Mouse (Mus musculus): ENCODE measurements at regions not wholly inside any gene's neighbourhood (a gene's known extent, or its start where the extent isn't known, plus 50 kb on each side); places are given as distances from the start of the nearest gene placed in this dataset.

- DNase-seq (ENCODE audit: low read depth): no peak
These were observed 69.7 kb upstream of the Cited2 start for GRCm38 (mm10) chr10:17653325-17653724.

- no peak for DNase-seq (ENCODE audit: low read depth)
These were observed 69.2 kb upstream of the Cited2 start for GRCm38 (mm10) chr10:17653785-17654184.

GRCm38 (mm10) chr10:17654308-17654858 is 68.6 kb upstream of the Cited2 start:
- DNase-seq (ENCODE audit: low read depth): no peak

GRCm38 (mm10) chr10:17655459-17656051 is 67.5 kb upstream of the Cited2 start:
- no peak for DNase-seq (ENCODE audit: low read depth)

GRCm38 (mm10) chr10:17656305-17656704 is 66.7 kb upstream of the Cited2 start:
- DNase-seq (ENCODE audit: low read depth): no peak

DNA sequence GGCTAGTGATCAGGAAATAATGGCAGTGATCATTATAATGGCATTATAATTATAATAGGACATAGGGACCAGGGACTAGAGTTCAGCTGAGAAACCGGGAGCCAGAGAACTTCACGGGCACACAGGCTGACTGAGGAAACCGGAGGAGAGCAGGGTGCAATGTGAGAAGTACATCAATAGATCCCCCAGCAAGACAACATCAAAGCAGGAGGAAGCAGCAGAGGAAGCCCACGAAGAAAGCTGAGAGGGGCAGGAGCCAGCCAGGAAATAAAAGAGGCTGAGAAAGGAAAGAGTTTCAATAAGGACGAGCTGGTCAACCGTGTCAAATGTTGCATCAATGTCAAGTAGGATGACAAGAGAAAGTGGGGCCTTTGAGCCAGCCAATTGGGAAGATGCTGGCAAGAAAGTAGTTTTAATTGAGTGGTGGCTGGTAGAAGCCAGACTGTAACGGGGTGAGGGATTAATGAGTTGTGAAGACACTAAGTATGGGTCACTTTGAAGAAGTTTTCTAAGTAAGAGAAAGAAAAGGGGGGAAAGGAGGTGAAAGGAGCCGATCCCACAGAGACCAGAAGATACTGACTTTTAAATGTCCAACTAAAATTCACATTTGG is 66.0 kb upstream of the Cited2 start:
- DNase-seq (ENCODE audit: low read depth): no peak

DNA sequence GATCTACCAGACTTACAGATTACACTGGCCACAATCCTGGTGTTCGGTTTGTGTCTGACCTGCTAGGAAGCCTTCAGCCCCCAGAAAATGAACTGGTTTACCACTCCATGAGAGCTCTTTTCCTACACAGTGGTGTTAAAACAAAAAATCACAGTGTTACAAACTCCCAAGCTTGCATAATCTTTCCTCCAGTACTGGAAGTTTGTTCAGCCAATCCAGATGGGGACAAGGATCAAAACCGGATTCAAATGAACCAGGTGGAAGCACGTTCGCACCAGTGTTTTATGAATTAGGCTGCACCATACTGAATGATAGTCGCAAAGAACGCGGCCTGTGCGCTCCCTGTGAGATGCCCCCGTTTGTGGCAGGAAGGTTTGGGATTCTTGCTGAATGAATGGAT is 63.4 kb upstream of the Cited2 start:
- no peak for DNase-seq (ENCODE audit: low read depth)

- DNase-seq (ENCODE audit: low read depth): no peak
These were observed 62.1 kb upstream of the Cited2 start for GRCm38 (mm10) chr10:17660836-17661452.

- DNase-seq (ENCODE audit: low read depth): no peak
These were observed 56.9 kb upstream of the Cited2 start for GRCm38 (mm10) chr10:17666089-17666488.

DNA sequence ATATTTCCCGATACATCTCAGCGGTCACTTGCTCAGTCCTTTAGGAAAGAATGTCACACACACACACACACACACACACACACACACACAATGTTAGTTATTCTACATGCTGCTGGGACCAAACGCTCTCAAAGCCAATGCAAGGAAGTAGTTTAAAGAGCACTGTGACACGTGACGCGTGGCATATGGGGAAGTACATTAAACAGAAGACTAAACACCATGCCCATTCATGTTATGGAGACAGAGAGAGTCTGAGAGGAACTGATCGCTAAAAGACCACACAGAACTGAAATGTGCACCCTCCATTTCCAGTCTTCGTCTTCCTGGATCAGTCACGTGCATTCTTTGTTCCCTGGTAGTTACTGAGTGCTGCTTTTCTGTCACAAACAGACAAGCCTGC is 53.6 kb upstream of the Cited2 start:
- DNase-seq (ENCODE audit: low read depth): no peak
